Mouse (Mus musculus): ENCODE data around the gene E130218I03Rik. TPM values are rescaled to one million over a fixed set of nuclear protein-coding genes. Genes with fewer than 3 reads are reported as not detected.

Gene E130218I03Rik
- polyA plus RNA-seq (2015; fragmentation: Illumina TruSeq; extraction: RNeasy Lipid Tissue Mini Kit (QIAGEN cat#74804); ENCODE audit: low read depth, low replicate concordance) = not detected

DNA sequence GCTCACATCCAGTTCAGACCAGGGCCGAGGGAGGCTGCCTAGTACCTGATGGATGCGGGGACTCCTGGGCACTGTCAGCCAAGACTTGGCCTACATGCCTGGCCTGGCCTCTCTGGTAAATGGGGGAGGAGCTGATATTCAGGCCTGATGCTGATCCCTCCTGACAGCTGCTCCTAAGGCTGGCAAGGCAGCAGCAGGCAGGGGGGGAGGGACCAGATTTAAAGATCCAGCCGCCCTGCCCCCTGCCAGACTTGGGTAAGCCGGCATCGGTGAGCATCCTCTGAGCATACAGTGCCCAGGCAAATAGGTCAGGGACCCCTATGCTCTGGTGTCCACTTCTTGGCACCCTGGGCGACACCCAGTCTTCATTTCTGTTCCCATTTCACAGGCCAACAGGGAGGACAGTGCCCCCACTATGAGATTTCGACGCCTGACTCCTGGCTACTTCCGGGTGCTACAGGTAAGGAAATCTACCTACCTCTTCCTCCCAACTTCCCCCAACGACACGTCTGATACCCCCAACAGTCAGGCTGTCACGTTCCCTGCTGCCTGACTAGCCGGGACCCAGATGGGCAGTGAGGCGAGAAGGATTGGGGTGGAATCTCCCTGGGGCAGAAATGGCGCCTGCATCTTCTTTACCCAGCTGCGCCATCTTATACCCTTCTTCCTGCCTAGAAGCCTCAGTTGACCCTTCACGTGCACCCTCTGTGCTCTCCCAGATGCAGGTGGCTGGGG, at the start of gene E130218I03Rik:
Gene E130218I03Rik, plus strand, starts transcription at position 147 of the 735 bp plus-strand sequence.

DNA sequence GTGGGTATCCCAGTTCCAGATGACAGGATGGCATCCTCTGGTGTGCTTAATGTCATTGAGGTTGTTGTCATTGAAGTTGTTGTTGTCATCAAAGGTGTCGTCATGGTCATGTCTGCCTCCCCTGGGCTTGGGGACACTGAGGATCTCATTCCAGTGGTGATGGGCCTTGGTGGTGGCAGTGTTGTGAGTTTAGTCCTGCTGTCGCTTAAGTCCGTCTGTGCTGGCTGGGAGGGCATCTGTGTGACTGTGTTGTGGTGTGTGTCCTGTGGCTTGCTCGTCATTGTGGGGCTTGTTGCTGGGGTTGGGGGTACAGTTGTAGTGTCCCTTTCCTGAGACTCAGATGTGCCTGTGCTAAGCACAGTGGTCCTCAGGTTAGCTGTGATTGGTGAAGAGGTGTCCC, 40.6 kb upstream of the E130218I03Rik start, which contains the start of gene Gm7534:
Gene Gm7534, minus strand, starts transcription at position 101 of the 400 bp plus-strand sequence.

GRCm38 (mm10) chr4:134227194-134227593, 16.3 kb upstream of the E130218I03Rik start, which contains the start of gene Catsper4:
Catsper4 (minus strand) TSS chr4:134227383.

GRCm38 (mm10) chr4:134238279-134238651, 5.2 kb upstream of the E130218I03Rik start, which contains the start of gene Cnksr1:
Cnksr1 (minus strand) TSS chr4:134238399.

DNA sequence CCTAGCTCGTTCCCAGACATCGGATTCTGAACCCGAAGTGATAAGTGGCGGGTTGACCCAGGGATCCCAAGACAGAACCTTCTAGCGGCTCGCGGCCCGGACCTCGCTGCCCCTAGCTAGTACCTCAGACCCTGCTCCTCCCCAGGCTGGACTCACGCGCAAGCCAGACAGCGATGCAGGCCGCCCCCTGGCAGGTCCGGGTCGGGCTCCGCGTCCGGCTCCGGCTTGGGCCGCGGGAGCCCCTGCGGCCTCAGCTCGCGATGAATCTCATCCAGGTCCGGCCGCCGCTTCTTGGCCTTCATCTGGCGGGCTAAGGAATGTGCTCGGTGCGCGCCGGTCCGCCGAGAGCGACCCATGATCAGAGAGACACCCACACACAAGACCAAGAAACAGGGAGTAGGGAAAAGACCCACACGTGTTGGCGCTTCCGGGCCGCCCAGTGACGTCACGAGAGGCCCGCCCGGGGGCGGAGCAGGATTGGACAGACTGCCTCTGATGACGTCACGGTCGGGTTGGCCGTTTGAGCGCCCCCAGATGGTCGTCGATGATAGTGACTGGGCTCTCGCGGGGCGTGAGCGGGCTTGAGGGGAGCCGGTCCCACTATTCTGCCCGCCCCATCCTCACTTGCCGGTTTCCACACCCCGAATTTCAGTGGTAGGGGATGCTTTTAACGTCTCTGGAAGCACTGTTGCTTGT, 1.8 kb downstream of the E130218I03Rik start, which contains the start of gene Zfp593:
Gene Zfp593, minus strand, starts transcription at position 445 of the 696 bp plus-strand sequence.

GRCm38 (mm10) chr4:134246719-134247258, 3.3 kb downstream of the E130218I03Rik start, which contains the start of gene Gm30191:
Gm30191 (plus strand) TSS chr4:134246935.

GRCm38 (mm10) chr4:134253722-134254324, 10.4 kb downstream of the E130218I03Rik start, which contains the start of gene Grrp1:
Grrp1 (minus strand) TSS chr4:134254106.

GRCm38 (mm10) chr4:134287575-134288025, 44.1 kb downstream of the E130218I03Rik start, which contains the start of gene Pdik1l:
Pdik1l (minus strand) TSS chr4:134287895.

Other genes starting within 250 kb of the E130218I03Rik start
- 54.8 TPM for gene Dhdds, start 242.7 kb upstream of the E130218I03Rik start, polyA plus RNA-seq (2015; fragmentation: Illumina TruSeq; extraction: RNeasy Lipid Tissue Mini Kit (QIAGEN cat#74804); ENCODE audit: low read depth, low replicate concordance)
- 0.12 TPM for gene Lin28a, start 224.8 kb upstream of the E130218I03Rik start, polyA plus RNA-seq (2015; fragmentation: Illumina TruSeq; extraction: RNeasy Lipid Tissue Mini Kit (QIAGEN cat#74804); ENCODE audit: low read depth, low replicate concordance)
- not detected for gene Zfp683, start 189.8 kb upstream of the E130218I03Rik start, polyA plus RNA-seq (2015; fragmentation: Illumina TruSeq; extraction: RNeasy Lipid Tissue Mini Kit (QIAGEN cat#74804); ENCODE audit: low read depth, low replicate concordance)
- gene Crybg2, start 182.8 kb upstream of the E130218I03Rik start, polyA plus RNA-seq (2015; fragmentation: Illumina TruSeq; extraction: RNeasy Lipid Tissue Mini Kit (QIAGEN cat#74804); ENCODE audit: low read depth, low replicate concordance) = 3.2 TPM
- 9.8 TPM for gene Cd52, start 148.6 kb upstream of the E130218I03Rik start, polyA plus RNA-seq (2015; fragmentation: Illumina TruSeq; extraction: RNeasy Lipid Tissue Mini Kit (QIAGEN cat#74804); ENCODE audit: low read depth, low replicate concordance)
- gene Ubxn11, start 141.1 kb upstream of the E130218I03Rik start, polyA plus RNA-seq (2015; fragmentation: Illumina TruSeq; extraction: RNeasy Lipid Tissue Mini Kit (QIAGEN cat#74804); ENCODE audit: low read depth, low replicate concordance) = 19.3 TPM
- gene Sh3bgrl3, start 114.9 kb upstream of the E130218I03Rik start, polyA plus RNA-seq (2015; fragmentation: Illumina TruSeq; extraction: RNeasy Lipid Tissue Mini Kit (QIAGEN cat#74804); ENCODE audit: low read depth, low replicate concordance) = 286 TPM
- 12.2 TPM for gene Cep85, start 56.5 kb upstream of the E130218I03Rik start, polyA plus RNA-seq (2015; fragmentation: Illumina TruSeq; extraction: RNeasy Lipid Tissue Mini Kit (QIAGEN cat#74804); ENCODE audit: low read depth, low replicate concordance)
- gene Gm7534, start 40.7 kb upstream of the E130218I03Rik start, polyA plus RNA-seq (2015; fragmentation: Illumina TruSeq; extraction: RNeasy Lipid Tissue Mini Kit (QIAGEN cat#74804); ENCODE audit: low read depth, low replicate concordance) = not detected
- not detected for gene Catsper4, start 16.3 kb upstream of the E130218I03Rik start, polyA plus RNA-seq (2015; fragmentation: Illumina TruSeq; extraction: RNeasy Lipid Tissue Mini Kit (QIAGEN cat#74804); ENCODE audit: low read depth, low replicate concordance)
- gene Cnksr1, start 5.3 kb upstream of the E130218I03Rik start, polyA plus RNA-seq (2015; fragmentation: Illumina TruSeq; extraction: RNeasy Lipid Tissue Mini Kit (QIAGEN cat#74804); ENCODE audit: low read depth, low replicate concordance) = 0.18 TPM
- gene Zfp593, start 1.9 kb downstream of the E130218I03Rik start, polyA plus RNA-seq (2015; fragmentation: Illumina TruSeq; extraction: RNeasy Lipid Tissue Mini Kit (QIAGEN cat#74804); ENCODE audit: low read depth, low replicate concordance) = 12.3 TPM
- not detected for gene Gm30191, start 3.3 kb downstream of the E130218I03Rik start, polyA plus RNA-seq (2015; fragmentation: Illumina TruSeq; extraction: RNeasy Lipid Tissue Mini Kit (QIAGEN cat#74804); ENCODE audit: low read depth, low replicate concordance)
- gene Grrp1, start 10.4 kb downstream of the E130218I03Rik start, polyA plus RNA-seq (2015; fragmentation: Illumina TruSeq; extraction: RNeasy Lipid Tissue Mini Kit (QIAGEN cat#74804); ENCODE audit: low read depth, low replicate concordance) = 4.2 TPM
- gene Pdik1l, start 44.2 kb downstream of the E130218I03Rik start, polyA plus RNA-seq (2015; fragmentation: Illumina TruSeq; extraction: RNeasy Lipid Tissue Mini Kit (QIAGEN cat#74804); ENCODE audit: low read depth, low replicate concordance) = 11.7 TPM
- not detected for gene Trim63, start 71.5 kb downstream of the E130218I03Rik start, polyA plus RNA-seq (2015; fragmentation: Illumina TruSeq; extraction: RNeasy Lipid Tissue Mini Kit (QIAGEN cat#74804); ENCODE audit: low read depth, low replicate concordance)
- not detected for gene Slc30a2, start 99.5 kb downstream of the E130218I03Rik start, polyA plus RNA-seq (2015; fragmentation: Illumina TruSeq; extraction: RNeasy Lipid Tissue Mini Kit (QIAGEN cat#74804); ENCODE audit: low read depth, low replicate concordance)
- 32.5 TPM for gene Extl1, start 140.2 kb downstream of the E130218I03Rik start, polyA plus RNA-seq (2015; fragmentation: Illumina TruSeq; extraction: RNeasy Lipid Tissue Mini Kit (QIAGEN cat#74804); ENCODE audit: low read depth, low replicate concordance)
- 6.1 TPM for gene Pafah2, start 152.7 kb downstream of the E130218I03Rik start, polyA plus RNA-seq (2015; fragmentation: Illumina TruSeq; extraction: RNeasy Lipid Tissue Mini Kit (QIAGEN cat#74804); ENCODE audit: low read depth, low replicate concordance)
- gene Stmn1, start 224.7 kb downstream of the E130218I03Rik start, polyA plus RNA-seq (2015; fragmentation: Illumina TruSeq; extraction: RNeasy Lipid Tissue Mini Kit (QIAGEN cat#74804); ENCODE audit: low read depth, low replicate concordance) = 1,473 TPM

Data from brain, adult 10 weeks (tissue).